Mouse (Mus musculus): ENCODE measurements around the gene Vps37c. TPM values are rescaled to one million over a fixed set of nuclear protein-coding genes. Genes with fewer than 3 reads are reported as not detected.

The Vps37c gene
- polyA plus RNA-seq, 1 experiment from 2014 or later: 33.1 TPM

DNA sequence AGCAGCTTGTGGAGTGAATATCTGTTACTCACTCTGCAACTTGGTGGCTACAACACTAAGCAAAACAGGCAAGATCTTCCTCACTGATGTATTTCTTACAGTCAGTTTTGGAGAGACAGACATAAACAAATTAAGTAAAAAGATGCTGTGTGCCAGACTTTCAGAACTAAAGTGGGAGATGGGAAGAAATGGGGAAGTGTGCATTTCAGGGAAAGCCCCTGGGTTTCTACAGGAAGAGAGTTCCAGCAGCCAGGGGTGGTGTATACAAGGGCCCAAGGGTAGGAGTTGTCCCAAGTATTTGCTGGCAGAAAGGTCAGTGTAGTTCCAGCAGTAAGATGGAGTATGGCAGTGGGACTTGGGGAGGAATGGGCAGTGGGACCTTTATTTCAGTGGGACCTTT, 71.0 kb downstream of the Vps37c start:
- Histone ChIP-seq H3K4me3 (ENCODE audit: low read depth, low read length) (no peak overlapping the region), H3K4me2 (no peak overlapping the region), H3K9ac (no peak overlapping the region), H3K36me3 (ENCODE audit: insufficient read depth) (no peaks in the 10 kb centered on the region), H3K4me1 (ENCODE audit: insufficient read depth) (no peaks in the 10 kb centered on the region), H3K27me3 (ENCODE audit: insufficient read depth, low read length) (no peaks in the 10 kb centered on the region), H3K9me3 (ENCODE audit: low read depth, low read length) (no peaks in the 10 kb centered on the region), H3K27ac (ENCODE audit: low read depth) (0 out of 2 replicates have a peak overlapping the region, but pooled peaks have one; percentile 16)
- TF ChIP-seq CTCF (IDR thresholded peaks at IDR 0.05; ENCODE audit: low read depth): no peak
- no peak for ATAC-seq (ENCODE audit: insufficient read depth)
- no peak for DNase-seq

DNA sequence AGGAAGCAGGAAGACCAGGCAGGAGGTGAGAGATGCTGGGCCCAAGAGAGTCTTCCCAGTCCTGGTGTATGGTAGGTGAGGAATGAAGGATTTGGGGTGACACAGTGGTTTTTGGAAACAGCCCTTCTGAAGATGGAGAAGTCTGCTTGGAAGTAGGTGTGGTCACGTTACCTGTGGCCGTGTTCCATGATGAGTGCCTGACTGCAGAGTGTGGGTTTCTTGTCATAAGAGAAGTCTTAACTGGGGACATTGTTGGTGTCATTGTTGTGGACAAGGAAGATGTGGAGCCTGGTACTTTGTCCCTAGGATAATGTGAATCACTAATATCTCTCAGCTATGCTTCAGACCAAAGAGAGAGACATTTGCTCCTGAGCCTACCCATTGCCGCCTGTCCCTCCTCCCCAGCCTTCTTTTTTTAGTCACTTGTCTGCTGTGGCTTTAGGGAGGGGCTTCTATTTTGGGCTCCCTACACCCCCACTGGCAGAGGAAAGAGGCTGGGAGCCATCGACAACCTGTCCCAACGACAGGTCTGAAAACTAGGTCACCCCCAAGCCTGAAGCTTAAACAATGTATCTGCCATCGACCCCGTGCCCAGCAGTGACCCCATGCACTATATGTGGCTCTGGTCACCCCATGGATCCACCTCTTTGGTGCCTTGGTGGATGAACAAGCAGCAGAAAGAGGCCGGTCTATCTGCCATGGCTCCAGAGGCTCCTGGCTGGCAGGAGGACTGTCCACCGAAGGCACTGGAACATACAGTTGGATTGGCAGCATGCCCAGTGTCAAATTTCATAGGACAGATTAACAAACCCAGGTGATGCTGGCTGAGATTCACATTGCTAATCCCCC, 71.7 kb downstream of the Vps37c start:
- Histone ChIP-seq H3K9ac (no peak overlapping the region), H3K27me3 (ENCODE audit: insufficient read depth, low read length) (no peaks in the 10 kb centered on the region), H3K4me1 (ENCODE audit: insufficient read depth) (no peaks in the 10 kb centered on the region), H3K36me3 (ENCODE audit: insufficient read depth) (no peaks in the 10 kb centered on the region), H3K27ac (ENCODE audit: low read depth) (no peak overlapping the region), H3K9me3 (ENCODE audit: low read depth, low read length) (no peaks in the 10 kb centered on the region), H3K4me2 (no peak overlapping the region), H3K4me3 (ENCODE audit: low read depth, low read length) (no peak overlapping the region)
- TF ChIP-seq CTCF (IDR thresholded peaks at IDR 0.05; ENCODE audit: low read depth): no peak
- peak; percentile 21 for DNase-seq
- WGBS: 75% methylated on average over 9 of the region's 9 CpGs
- ATAC-seq (ENCODE audit: insufficient read depth): no peak

DNA sequence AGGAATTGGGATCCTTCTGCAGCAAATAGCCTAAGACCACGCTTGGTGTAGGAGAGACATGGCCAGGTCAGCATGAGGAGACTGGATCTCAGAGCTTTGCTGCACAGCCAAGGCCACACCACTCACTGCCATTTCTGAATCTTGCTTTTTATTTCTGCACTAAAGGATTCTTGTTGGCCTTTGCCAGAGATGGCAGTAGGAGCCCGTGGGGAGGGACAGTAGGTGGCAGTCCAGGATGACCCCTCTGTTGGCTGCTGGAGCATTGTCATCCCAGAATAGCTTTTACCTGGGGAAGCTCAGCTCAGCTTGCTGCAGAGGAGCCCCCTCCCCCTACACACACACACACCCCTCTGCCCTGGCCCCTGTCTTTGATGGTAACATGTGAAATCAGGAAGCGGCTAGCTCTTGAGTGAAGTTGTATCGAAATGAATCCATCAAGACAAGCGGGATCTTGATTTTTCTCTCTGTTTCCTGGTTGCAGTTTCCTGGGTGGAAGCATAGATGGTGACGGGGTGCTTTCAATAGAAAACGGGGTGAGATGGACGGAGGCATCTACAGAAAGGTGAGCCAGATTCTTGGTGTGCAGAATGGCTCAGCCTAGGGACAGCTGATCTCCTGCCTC, 73.4 kb downstream of the Vps37c start:
- no peaks in the 10 kb centered on the region for H3K27me3 ChIP-seq (ENCODE audit: insufficient read depth, low read length)
- H3K27ac ChIP-seq (ENCODE audit: low read depth): no peak overlapping the region
- ATAC-seq (ENCODE audit: insufficient read depth) (no peak), DNase-seq (no peak)
- no peak overlapping the region for H3K4me3 ChIP-seq (ENCODE audit: low read depth, low read length)
- WGBS: 74% methylated on average over 8 of the region's 8 CpGs
- no peak overlapping the region for H3K9ac ChIP-seq
- no peaks in the 10 kb centered on the region for H3K9me3 ChIP-seq (ENCODE audit: low read depth, low read length)
- H3K36me3 ChIP-seq (ENCODE audit: insufficient read depth): no peaks in the 10 kb centered on the region
- H3K4me2 ChIP-seq: no peak overlapping the region
- no peak for TF ChIP-seq CTCF (IDR thresholded peaks at IDR 0.05; ENCODE audit: low read depth)
- no peaks in the 10 kb centered on the region for H3K4me1 ChIP-seq (ENCODE audit: insufficient read depth)

GRCm38 (mm10) chr19:10762468-10762867, 73.9 kb downstream of the Vps37c start:
- no peaks in the 10 kb centered on the region for H3K36me3 ChIP-seq (ENCODE audit: insufficient read depth)
- H3K4me2 ChIP-seq: no peak overlapping the region
- H3K4me3 ChIP-seq (ENCODE audit: low read depth, low read length): no peak overlapping the region
- H3K9ac ChIP-seq: no peak overlapping the region
- no peaks in the 10 kb centered on the region for H3K27me3 ChIP-seq (ENCODE audit: insufficient read depth, low read length)
- no peaks in the 10 kb centered on the region for H3K4me1 ChIP-seq (ENCODE audit: insufficient read depth)
- H3K27ac ChIP-seq (ENCODE audit: low read depth): no peak overlapping the region
- DNase-seq (no peak), ATAC-seq (ENCODE audit: insufficient read depth) (no peak)
- no peak for TF ChIP-seq CTCF (IDR thresholded peaks at IDR 0.05; ENCODE audit: low read depth)
- no peaks in the 10 kb centered on the region for H3K9me3 ChIP-seq (ENCODE audit: low read depth, low read length)
- 57% methylated on average over 6 of the region's 6 CpGs for WGBS

- H3K4me2 ChIP-seq: no peak overlapping the region
- H3K9ac ChIP-seq: no peak overlapping the region
- no peak for TF ChIP-seq CTCF (IDR thresholded peaks at IDR 0.05; ENCODE audit: low read depth)
- no peak for ATAC-seq (ENCODE audit: insufficient read depth)
- H3K4me3 ChIP-seq (ENCODE audit: low read depth, low read length): no peak overlapping the region
- DNase-seq: no peak
- H3K27ac ChIP-seq (ENCODE audit: low read depth): no peak overlapping the region
- no peaks in the 10 kb centered on the region for H3K9me3 ChIP-seq (ENCODE audit: low read depth, low read length)
- no peaks in the 10 kb centered on the region for H3K36me3 ChIP-seq (ENCODE audit: insufficient read depth)
- H3K27me3 ChIP-seq (ENCODE audit: insufficient read depth, low read length): no peaks in the 10 kb centered on the region
- H3K4me1 ChIP-seq (ENCODE audit: insufficient read depth): no peaks in the 10 kb centered on the region
- WGBS: 66% methylated on average over 21 of the region's 21 CpGs
These were observed 75.0 kb downstream of the Vps37c start for GRCm38 (mm10) chr19:10763381-10764031.

Other genes starting within 250 kb of the Vps37c start
- 0.78 and 0.97 TPM in 2 replicates for gene Lrrc10b, start 231.3 kb upstream of the Vps37c start, polyA plus RNA-seq (2014; fragmentation: Nextera tagmentation; extraction: Ambion mirVana)
- gene Ppp1r32, start 205.8 kb upstream of the Vps37c start, polyA plus RNA-seq (2014; fragmentation: Nextera tagmentation; extraction: Ambion mirVana): 0.26 TPM in 1 of 2 replicates, not detected in the other
- gene Cpsf7, start 163.5 kb upstream of the Vps37c start, polyA plus RNA-seq (2014; fragmentation: Nextera tagmentation; extraction: Ambion mirVana): 58.9 and 60.3 TPM in 2 replicates
- 59.4 and 62.6 TPM in 2 replicates for gene Sdhaf2, start 162.6 kb upstream of the Vps37c start, polyA plus RNA-seq (2014; fragmentation: Nextera tagmentation; extraction: Ambion mirVana)
- 59.2 and 60.2 TPM in 2 replicates for gene Tmem216, start 132.5 kb upstream of the Vps37c start, polyA plus RNA-seq (2014; fragmentation: Nextera tagmentation; extraction: Ambion mirVana)
- 18.0 and 19.2 TPM in 2 replicates for gene Cyb561a3, start 111.6 kb upstream of the Vps37c start, polyA plus RNA-seq (2014; fragmentation: Nextera tagmentation; extraction: Ambion mirVana)
- 42.2 and 44.8 TPM in 2 replicates for gene Tmem138, start 111.4 kb upstream of the Vps37c start, polyA plus RNA-seq (2014; fragmentation: Nextera tagmentation; extraction: Ambion mirVana)
- 373 and 396 TPM in 2 replicates for gene Ddb1, start 83.4 kb upstream of the Vps37c start, polyA plus RNA-seq (2014; fragmentation: Nextera tagmentation; extraction: Ambion mirVana)
- gene Tkfc, start 83.1 kb upstream of the Vps37c start, polyA plus RNA-seq (2014; fragmentation: Nextera tagmentation; extraction: Ambion mirVana): 19.2 and 19.4 TPM in 2 replicates
- 0.65 and 1.3 TPM in 2 replicates for gene Vwce, start 54.5 kb upstream of the Vps37c start, polyA plus RNA-seq (2014; fragmentation: Nextera tagmentation; extraction: Ambion mirVana)
- not detected in 2 replicates for gene Pga5, start 10.7 kb upstream of the Vps37c start, polyA plus RNA-seq (2014; fragmentation: Nextera tagmentation; extraction: Ambion mirVana)
- 0.39 and 0.63 TPM in 2 replicates for gene Cd5, start 50.3 kb downstream of the Vps37c start, polyA plus RNA-seq (2014; fragmentation: Nextera tagmentation; extraction: Ambion mirVana)
- gene Cd6, start 141.3 kb downstream of the Vps37c start, polyA plus RNA-seq (2014; fragmentation: Nextera tagmentation; extraction: Ambion mirVana): 0.17 TPM in 1 of 2 replicates, not detected in the other
- 0.41 and 0.46 TPM in 2 replicates for gene Slc15a3, start 151.0 kb downstream of the Vps37c start, polyA plus RNA-seq (2014; fragmentation: Nextera tagmentation; extraction: Ambion mirVana)
- gene Tmem132a, start 181.2 kb downstream of the Vps37c start, polyA plus RNA-seq (2014; fragmentation: Nextera tagmentation; extraction: Ambion mirVana): 68.7 and 80.2 TPM in 2 replicates
- 120 and 122 TPM in 2 replicates for gene Tmem109, start 193.3 kb downstream of the Vps37c start, polyA plus RNA-seq (2014; fragmentation: Nextera tagmentation; extraction: Ambion mirVana)
- 40.7 TPM in 2 replicates for gene Prpf19, start 206.5 kb downstream of the Vps37c start, polyA plus RNA-seq (2014; fragmentation: Nextera tagmentation; extraction: Ambion mirVana)
- gene Zp1, start 231.9 kb downstream of the Vps37c start, polyA plus RNA-seq (2014; fragmentation: Nextera tagmentation; extraction: Ambion mirVana): not detected in 2 replicates
- gene Ptgdr2, start 248.4 kb downstream of the Vps37c start, polyA plus RNA-seq (2014; fragmentation: Nextera tagmentation; extraction: Ambion mirVana): not detected in 2 replicates